Mouse (Mus musculus): ENCODE results near the gene Fam178b.
"Not testable (repeated sequence)": the region's sequence is repeated elsewhere in the genome, so short reads cannot be mapped to it uniquely, and the experiment has no call there.

Gene Fam178b

DNA sequence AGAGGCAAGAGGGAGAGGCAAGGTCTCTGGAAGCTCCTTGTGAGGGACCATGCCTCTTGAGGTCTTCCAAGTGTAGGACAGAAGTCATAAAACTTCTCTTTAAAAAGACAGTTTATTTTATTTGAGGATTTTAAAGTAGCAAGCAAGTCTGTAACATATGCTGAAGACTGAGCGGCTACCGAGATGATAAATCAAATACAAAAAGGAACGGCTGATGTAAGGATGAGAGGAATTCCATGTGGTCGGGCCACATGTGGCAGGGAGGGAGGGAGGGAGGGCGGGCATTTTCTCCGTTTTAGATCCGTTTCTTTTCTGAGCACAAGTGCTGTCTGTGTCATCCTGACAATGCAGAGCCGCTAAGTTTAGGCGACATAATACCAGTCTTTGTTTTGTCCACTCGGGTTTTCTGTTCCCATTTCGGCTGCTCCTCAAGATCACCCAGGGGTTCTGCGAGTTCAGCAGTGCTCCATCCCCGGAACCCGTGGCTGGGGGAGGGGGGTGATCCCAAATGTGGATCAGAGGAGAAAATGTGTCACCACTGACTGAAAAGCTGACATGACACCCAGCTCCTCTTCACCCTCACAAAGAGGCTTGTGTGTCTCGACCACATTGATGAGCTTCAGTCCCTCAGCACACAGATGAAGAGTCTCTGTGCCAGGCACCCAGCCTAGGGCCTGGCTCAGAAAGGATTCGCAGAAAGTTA, 10.2 kb downstream of the Fam178b start:
- no peak for DNase-seq (ENCODE audit: low read depth, low spot score)

DNA sequence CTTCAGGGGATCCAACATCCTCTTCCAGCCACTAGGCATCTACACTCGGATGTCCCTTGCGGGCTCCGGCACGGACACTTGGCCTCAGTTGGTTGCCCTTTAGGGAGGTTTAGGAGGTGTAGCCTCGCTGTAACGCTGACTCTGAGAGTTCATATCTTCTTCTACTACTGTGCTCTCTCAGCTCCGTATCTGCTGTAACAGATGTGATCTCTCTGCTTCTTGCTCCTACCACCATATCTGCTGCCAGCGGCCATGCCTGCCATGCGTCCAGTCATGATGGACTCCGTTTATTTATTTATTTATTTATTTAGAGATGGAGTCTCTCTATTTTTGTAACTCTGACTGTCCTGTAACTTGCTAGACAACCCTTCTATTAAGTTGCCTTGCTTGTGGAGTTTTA, 11.7 kb downstream of the Fam178b start:
- DNase-seq (ENCODE audit: low read depth, low spot score), result no peak

DNA sequence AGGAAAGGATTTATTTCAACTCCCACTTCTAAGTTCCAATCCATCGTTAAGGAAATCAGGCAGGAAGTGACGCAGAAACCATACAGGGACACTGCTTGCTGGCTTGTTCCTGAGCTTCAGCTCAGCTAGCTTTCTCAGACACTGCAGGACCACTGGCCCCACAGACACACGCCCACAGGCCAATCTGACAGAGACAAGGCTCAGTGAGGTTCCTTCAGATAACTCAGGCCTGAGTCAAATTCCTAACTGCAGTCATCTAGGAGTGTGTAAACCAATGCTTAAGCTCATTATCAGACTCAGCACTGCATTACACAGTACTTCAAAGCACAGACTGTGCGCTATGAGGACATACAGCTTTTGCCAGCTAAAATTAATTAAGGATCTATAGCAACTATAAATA, 12.7 kb downstream of the Fam178b start:
- no peak for DNase-seq (ENCODE audit: low read depth, low spot score)

DNA sequence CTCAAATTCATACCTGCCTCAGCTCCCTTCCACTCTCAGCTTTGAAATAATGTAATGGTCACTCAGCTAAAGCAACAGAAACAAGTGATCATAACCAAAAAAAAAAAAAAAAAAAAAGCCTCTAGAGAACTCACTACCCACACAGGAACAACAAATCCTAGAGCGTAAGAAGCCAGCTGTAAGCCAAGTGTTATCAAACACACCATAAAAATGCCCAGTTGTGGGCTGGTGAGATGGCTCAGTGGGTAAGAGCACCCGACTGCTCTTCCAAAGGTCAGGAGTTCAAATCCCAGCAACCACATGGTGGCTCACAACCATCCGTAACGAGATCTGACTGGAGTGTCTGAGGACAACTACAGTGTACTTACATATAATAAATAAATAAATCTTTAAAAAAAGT, 15.0 kb downstream of the Fam178b start:
- not testable (repeated sequence) for DNase-seq (ENCODE audit: low read depth, low spot score)

DNA sequence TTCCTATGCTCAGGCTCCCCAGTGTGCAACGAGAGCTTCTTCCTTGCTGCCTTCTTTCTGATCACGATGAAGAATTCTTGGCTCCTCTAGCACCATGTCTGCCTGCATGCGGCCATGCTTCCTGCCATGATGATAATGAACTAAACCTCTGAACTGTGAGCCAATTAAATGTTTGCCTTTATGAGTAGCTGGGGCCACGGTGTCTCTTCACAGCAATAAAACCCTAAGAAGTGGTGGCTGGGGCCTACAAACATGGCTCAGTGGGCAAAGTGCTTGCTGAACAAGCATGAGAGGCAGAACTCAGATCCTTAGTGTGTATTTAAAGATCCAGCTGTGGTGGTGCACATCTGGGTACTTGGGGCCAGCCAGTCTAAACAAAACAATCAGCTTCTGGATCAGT, 17.0 kb downstream of the Fam178b start:
- no peak for DNase-seq (ENCODE audit: low read depth, low spot score)

DNA sequence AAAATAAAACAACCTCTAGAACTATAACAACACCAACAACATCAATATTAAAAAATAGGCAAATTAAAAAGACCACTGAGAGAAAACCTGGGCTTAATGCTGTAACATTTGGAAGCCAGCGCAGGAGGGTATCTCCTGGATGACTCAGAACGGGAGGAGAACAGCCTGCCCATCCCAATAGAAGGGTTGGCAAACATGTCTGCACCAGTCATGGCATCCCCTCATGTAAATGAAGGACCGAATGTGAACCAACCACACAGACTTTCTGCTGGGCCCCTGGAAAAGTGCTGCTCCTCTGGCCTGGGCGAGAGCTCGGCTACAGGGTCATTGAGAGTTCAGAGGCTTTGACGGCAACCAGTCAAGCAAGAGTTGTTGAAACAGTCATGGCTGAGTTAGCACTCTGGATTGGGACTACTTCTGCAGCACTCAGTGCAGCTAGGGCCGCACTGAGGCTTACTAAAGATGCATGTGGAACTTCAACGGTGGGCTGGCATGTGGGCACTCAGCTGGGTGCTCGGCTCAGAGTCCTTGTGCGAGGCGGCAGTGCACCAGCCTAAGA, 17.7 kb downstream of the Fam178b start:
- no peak for DNase-seq (ENCODE audit: low read depth, low spot score)

DNA sequence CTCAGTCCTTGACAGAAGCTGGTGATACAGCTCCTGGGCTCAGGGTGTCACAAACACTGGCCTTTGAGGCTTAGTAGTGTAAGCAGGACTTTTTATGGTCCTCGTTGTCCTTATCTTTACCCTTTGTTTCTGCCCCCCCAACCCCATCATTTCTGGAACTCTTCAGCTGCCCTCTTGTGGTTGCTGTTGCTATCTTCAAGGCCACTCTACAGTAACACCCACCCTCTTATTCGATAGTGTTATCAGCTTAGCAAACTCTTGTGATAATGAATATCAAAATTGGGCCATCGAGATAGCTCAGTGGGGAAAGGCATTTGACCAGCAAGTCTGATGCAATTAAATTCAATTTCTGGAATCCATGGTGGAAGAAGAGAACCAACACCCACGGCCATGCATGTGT, 18.5 kb downstream of the Fam178b start:
- no peak for DNase-seq (ENCODE audit: low read depth, low spot score)

DNA sequence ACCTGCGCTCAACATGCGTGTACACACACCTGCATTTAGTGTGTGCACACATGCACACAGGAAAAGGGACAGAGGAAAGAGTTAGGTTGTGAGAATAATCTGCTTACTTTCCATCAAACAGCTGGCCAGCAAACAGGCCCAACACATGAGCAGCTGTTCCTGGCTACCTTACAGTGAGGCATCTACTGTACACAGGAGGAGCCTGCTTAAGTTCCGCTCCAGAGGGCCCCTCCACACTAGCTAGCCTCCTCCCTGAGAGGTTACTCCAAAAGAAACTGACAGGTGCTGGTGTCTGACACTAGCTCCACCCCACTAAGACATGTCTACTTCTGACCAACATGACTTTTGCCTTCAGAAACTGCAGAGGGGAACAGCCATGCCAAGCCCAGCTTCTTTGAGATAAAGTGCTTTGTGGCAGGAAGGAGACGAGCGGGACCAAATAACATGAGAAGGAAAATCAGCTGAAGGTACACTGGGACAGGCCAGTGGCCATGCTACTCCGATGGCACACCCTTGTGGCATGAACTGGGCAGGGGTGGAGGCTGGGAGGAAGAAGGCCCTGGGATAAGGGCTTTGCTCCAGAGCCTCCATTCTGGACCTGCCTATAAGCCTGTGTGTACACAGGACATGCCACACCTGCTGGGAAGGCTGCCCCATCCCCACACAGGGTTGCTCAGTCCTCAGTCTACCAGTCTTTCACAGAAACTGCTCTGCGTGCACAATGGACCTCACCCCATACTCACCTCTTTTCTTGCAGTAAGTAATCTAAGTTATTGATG, 24.2 kb downstream of the Fam178b start:
- DNase-seq (ENCODE audit: low read depth, low spot score), result no peak

DNA sequence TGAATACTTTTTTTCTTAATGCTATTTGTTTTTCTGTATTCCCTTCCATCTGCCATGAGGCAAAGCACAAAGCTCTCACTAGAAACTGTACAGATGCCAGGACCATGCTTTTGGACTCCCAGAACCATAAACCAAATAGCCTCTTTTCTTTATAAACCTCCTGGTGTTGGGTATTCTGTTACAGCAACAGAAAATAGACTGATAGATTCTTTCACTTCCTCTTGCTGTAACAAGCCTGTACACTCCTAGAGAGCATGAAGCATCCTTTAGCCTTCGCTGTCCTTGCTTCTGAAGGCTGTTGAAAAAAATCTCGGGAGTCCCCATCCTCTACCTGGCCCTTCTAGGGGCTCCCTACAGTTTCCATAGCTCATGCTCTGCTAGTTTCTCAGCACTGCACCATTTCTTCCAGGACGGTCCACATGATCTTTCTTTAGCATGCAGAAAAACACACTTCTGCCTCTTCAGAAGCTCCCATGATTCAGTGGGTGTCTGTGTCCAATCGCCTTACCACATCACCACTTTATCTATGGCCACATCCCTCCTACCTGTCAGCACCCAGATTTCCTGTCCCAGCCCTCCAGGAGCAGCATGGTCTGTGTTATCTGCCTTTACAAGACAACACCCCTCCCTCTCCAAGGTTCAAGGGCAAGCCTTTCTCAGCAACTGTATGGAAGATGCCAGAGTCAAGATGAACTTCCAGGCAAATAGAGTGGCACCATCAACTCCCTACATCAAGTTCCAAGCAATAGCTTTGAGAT, 25.1 kb downstream of the Fam178b start:
- DNase-seq (ENCODE audit: low read depth, low spot score), result no peak

DNA sequence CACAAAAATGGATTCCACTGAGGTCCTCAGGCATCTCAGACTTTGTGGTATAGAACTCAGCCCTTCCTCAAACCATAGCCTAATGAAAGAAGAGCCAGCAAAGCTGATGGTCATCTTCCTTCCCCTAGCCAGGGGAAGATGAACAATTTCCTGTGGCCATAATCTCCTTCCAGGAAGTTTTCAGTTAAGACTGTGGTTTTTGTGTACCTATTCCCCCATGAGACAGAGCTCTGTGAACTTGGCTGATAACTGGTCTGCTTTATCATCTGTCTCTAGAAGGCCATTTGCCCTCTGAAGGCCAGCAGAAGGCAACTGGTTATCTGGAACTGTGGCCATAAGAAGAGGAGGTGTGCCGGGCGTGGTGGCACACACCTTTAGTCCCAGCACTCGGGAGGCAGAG, 26.8 kb downstream of the Fam178b start:
- no peak for DNase-seq (ENCODE audit: low read depth, low spot score)

DNA sequence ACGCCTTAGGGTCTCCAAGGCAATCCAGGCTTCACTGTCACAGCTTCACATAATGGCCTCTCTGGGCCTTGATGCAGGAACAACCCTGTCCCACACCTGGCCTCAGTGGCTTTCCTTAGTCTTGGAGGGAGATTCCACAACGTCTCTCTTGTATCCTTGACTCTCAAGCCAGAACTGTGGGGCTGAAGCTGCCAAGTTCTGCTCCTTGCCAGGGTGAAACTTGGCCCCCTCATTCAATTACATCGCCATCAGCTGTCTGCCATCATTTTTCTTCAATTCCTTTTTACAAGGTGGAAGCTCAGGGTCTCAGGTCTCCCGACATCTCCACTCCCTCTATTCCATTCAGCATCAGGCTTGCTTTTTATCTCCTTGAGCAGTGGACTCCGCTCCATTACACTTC, 27.9 kb downstream of the Fam178b start:
- no peak for DNase-seq (ENCODE audit: low read depth, low spot score)

DNA sequence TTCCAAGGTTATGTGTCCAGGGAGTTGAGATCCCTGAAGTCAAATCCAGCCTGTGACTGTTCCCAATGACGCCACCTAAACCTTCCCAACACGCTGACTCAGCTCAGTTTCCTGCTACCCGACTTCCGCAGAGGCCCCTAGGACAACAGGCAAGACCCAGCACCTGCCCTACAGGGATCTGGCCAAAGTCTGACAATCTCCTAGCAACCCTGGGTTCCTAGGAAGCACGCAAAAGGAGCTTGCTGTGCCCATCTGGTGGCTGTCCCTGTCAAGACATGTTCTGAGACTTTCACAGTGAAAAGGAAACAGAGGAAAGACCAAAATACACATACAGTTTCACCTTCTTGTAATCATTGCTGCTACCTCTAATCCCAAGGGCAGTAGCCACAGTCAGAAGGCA, 35.4 kb downstream of the Fam178b start:
- no peak for DNase-seq (ENCODE audit: low read depth, low spot score)

DNA sequence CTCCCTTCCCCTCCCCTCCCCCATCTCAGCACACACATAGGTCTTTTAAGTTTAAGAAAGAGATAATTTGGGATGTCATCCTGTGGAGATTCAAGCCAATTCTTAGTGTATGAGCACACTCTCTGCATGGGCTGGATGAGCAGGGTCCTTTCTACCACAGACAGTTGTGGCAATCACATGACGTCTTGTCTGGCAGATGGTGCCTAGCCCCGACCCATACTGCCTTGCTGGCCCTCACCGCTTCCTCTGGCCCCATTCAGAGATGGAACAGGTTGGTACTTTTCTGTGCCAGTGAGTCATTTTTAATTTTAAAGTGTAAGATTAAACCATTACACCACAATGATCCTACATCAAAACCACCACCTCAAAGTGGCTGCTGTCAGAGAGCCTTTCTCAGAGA, 36.7 kb downstream of the Fam178b start:
- no peak for DNase-seq (ENCODE audit: low read depth, low spot score)

DNA sequence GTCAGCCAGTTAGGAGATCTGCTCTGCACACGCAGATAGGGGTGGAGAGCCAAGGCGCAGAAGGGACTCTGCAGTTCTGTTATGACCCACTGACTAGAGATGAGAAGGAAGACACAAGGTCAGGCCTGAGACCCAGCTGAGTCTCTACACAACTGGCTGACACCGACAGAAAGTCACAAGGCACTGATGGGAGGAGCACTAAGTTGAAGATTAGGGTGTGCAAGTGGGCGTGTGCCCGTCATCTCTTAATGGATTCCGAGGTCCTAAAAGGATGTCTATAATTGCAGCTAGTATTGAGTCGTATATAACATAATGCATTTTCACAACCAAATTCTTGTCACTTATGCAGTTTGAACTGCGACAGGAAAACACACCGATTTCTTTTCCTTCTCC, 38.4 kb downstream of the Fam178b start:
- no peak for DNase-seq (ENCODE audit: low read depth, low spot score)

DNA sequence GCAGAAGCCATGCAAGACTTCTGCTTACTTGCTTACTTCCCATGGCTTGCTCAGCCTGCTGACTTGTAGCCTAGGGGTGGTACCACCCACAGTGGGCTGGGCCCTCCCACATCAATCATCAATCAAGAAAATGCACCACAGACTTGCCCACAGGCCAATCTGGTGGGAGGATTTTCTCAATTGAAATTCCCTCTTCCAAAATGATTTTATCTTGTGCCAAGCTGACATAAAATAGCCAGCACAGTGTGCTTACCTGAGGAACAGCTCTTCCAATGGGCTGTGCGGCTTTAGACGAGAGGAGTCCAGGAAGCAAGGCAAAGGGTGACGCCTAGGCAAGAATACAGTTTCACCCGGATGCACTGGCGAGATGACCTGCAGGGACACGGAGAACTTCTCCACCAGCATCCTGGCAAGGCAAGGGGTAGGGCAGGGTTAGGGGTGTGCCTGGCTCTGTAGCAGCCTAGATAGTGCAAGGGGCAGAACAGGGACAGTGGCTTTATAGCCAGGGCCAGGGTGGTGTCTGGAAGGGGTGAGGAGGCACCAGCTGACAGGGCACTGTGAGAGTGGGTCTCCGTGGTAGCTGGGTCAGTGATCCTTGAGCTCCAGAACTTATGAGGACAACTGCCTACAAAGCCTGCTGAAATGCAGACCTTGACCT, 38.9 kb downstream of the Fam178b start:
- DNase-seq (ENCODE audit: low read depth, low spot score), result no peak

DNA sequence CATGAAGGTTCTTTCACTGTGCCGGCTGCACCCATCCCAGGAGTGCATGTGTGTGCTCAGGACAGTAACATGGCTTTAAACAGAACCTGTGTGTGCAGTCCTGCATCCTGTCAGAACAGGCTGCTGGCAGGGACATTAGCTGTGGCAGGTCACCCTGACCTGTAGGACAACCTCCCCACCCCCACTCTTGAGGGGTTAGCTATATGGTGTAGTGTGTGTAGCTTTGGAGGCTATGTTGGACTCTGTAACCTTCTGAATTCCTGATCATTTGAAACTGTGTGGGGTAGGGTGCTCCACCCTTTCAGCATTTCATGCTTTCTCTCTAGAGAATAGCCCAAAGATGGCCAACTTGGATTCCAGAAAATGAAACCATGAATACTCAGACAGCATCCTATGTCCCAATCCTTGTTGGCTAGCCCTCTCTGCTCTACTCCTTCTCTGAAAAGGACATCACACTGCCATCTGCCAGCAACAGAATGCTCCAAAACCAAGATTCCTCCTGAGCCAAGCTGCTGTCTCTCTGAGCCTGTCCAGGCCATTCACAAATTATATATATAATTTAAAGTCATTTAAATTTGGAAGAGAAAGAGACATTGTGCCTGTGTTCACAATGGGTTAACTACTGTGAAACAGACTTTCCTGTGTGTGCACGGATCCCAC, 47.0 kb downstream of the Fam178b start:
- no peak for DNase-seq (ENCODE audit: low read depth, low spot score)

DNA sequence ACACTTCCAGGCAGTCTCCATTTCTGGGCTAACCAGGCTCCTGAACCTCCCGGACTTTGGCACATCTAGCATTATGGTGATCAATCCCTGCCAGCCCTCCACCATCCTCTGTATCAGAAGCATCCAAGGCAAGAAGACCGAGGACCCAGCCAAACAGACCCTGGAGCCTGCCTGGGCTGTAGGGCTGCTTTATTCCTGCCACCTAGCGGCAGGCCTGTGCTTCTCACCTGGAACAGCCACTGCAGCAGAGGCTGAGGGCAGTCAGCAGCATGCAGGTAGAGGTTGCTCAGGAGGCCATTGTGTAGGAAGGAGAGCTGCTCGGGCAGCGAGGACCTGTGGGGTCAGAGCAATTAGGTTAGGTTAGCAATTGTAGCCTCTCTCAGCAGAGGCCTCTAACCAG, 48.0 kb downstream of the Fam178b start:
- peak; percentile 72 for DNase-seq (ENCODE audit: low read depth, low spot score)

DNA sequence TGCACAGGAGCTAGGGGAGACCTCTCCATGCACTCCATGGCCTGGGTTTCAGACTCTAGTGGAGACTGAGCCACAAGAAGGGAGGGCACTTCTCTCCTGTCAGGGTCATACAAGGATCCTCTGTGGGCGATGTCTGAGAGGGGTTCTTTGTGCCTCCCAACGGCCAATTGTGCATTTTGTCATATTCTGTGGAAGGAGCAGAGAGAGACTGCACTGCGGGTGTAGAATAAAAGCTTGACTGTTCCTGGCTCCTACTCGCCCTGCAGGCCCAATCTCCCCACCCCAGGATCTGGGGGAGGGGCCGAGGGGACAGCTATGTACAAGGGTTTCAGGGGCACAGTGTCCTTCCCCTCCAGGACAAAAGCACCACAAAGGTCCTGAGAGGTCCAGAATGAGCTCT, 49.1 kb downstream of the Fam178b start:
- DNase-seq (ENCODE audit: low read depth, low spot score), result no peak

DNA sequence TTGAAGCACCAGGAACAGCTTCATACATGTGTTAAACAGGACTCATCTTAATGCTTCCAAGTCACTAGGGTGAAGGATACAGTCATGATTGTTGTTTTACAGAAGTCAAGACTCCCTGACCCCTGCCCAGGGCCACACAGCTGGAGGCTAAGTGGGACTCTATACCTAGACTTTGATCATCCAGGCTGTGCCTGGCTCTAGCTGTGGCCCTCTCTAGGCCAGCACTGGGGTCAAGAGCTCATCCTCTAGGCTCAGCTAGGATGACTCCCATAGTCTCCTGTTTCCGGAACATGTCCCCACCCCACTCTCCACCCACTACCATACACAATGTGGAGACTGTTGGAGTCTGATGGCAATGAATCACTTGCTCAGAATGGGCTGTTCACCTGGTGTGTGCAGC, 50.1 kb downstream of the Fam178b start:
- no peak for DNase-seq (ENCODE audit: low read depth, low spot score)

DNA sequence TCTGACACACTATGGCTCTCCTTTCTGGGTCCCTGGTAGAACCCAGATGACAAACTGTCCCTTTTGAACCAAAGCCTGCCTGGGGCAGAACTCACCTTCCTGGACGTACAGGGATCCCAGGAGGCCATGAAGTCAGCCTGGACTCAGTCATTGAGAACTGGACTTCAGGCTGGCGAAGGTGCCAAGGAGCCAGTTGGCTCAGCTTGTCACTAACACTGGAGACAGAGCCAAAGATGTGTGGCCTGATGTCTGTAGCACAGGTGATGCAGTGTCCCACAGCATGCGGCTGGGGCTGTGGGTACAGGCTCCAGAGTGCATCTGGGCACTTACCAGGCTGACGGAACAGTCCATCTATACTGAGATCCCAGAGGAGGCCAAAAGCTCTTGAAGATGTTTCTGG, 50.9 kb downstream of the Fam178b start:
- DNase-seq (ENCODE audit: low read depth, low spot score), result no peak

DNA sequence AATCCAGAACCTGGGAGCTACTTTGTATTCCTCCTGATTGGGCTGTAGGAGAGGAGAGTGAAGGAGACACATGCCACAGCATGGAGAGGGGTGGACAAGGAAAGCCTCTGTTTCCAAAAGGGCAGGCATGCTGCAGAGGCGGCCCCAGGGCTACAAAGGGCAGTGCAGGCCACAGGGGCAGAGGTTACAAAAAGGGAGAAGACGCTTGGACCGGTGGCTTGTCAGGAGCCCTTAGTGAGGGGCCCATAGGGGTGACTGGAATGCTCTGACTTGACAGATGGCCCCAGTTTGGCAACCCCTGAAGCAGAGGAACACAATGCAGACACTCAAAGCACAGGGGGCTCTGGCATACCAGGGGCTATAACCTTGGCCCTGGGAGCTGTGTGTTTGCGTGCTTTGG, 51.6 kb downstream of the Fam178b start:
- no peak for DNase-seq (ENCODE audit: low read depth, low spot score)
